Mouse (Mus musculus) lung, postnatal 0 days (tissue): ENCODE measurements around the gene 4933416C03Rik.

ENCODE experiments used
- CTCF ChIP-seq: IDR thresholded peaks from 2 replicates; pipeline ENCODE4 v1.5.1; 2016; ENCODE audit warnings: antibody characterized with exemption, mild to moderate bottlenecking
- EP300 ChIP-seq: IDR thresholded peaks from 2 replicates; pipeline ENCODE4 v1.6.1; 2016; ENCODE audit warnings: antibody characterized with exemption, mild to moderate bottlenecking, control low read depth

DNA sequence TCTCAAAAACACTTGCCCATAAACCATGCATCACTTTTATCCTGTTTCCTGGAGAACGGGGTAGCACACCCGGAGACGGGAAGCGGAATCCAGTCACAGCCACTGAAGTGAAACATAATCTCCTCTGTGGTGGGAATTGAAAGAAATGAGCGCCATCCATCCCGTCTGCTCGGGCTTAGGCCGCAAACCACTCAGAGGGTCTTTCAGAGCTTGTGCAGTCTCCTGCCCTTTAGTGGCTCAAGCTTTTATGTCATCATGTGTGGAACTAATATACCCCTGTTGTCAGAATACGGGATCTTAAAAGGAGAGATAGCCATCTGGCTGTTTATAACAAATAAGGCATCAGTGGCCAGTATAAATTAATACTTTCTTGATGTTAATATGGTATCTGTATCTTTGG is 32.4 kb upstream of the 4933416C03Rik start:
- TF ChIP-seq CTCF: no peak
- TF ChIP-seq EP300: no peak
